Mouse (Mus musculus) forebrain, embryonic 15.5 days (tissue): ENCODE results near the gene Snx6. TPM values are rescaled to one million over a fixed set of nuclear protein-coding genes. Genes with fewer than 3 reads are reported as not detected.

Experiments used
- ATAC-seq: fragments of 200-750 bp; cut with Nextera tagmentation; replicated peaks from 2 replicates; pipeline ENCODE4 v1.8.0; 2017; ENCODE audit warnings: mild to moderate bottlenecking, moderate TSS enrichment, moderate library complexity
- H3K27ac ChIP-seq: fragments of 300-500 bp; sonication (generic); replicated peaks from 2 replicates; pipeline ENCODE4 v1.5.1; 2015; ENCODE audit warnings: mild to moderate bottlenecking, inconsistent platforms
- H3K27me3 ChIP-seq: fragments of 300-500 bp; sonication (generic); 2 replicates; pipeline ENCODE4 v1.6.1; 2015; ENCODE audit warnings: inconsistent platforms
- H3K36me3 ChIP-seq: fragments of 300-500 bp; sonication (generic); 2 replicates; pipeline ENCODE4 v1.6.1; 2015; ENCODE audit warnings: mild to moderate bottlenecking, inconsistent platforms
- H3K4me1 ChIP-seq: fragments of 300-500 bp; sonication (generic); 2 replicates; pipeline ENCODE4 v1.6.1; 2015; ENCODE audit warnings: inconsistent platforms
- H3K4me2 ChIP-seq: fragments of 300-500 bp; sonication (generic); replicated peaks from 2 replicates; pipeline ENCODE4 v1.6.1; 2015; ENCODE audit warnings: mild to moderate bottlenecking, inconsistent platforms
- H3K4me3 ChIP-seq: fragments of 300-500 bp; sonication (generic); 2 replicates; pipeline ENCODE4 v1.5.1; 2015; ENCODE audit warnings: mild to moderate bottlenecking, inconsistent platforms
- H3K9ac ChIP-seq: fragments of 300-500 bp; sonication (generic); replicated peaks from 2 replicates; pipeline ENCODE4 v1.6.1; 2015; ENCODE audit warnings: mild to moderate bottlenecking, inconsistent platforms
- H3K9me3 ChIP-seq: fragments of 300-500 bp; sonication (generic); 2 replicates; pipeline ENCODE4 v1.6.1; 2016; ENCODE audit warnings: inconsistent platforms
- WGBS: fragments of 180-500 bp; shearing (Covaris S2); methylation state at CpG from one replicate; pipeline ENCODE4 v1.1.7; 2015; ENCODE audit warnings: mixed read lengths; 5-methylcytosine and 5-hydroxymethylcytosine counted together
- polyA plus RNA-seq: library from polyadenylated mRNA; unstranded; fragments of >200 nt; fragmentation: Nextera tagmentation; extraction: Ambion mirVana; gene quantifications from 2 replicates; pipeline ENCODE4 v1.2.1, GENCODE M21; 2015

Snx6 gene
- polyA plus RNA-seq, 1 experiment from 2014 or later, result 157 TPM

- Histone ChIP-seq H3K9ac (no peak overlapping the region), H3K4me2 (no peak overlapping the region), H3K4me3 (no peak overlapping the region), H3K9me3 (no peaks in the 10 kb centered on the region), H3K27ac (no peak overlapping the region), H3K36me3 (no peaks in the 10 kb centered on the region), H3K27me3 (no peaks in the 10 kb centered on the region), H3K4me1 (no peaks in the 10 kb centered on the region; the same call in 1 of the 2 replicates)
- no peak for ATAC-seq
- WGBS, result 96% methylated on average over 3 of the region's 3 CpGs
Observed at GRCm38 (mm10) chr12:54825202-54825601, 29.7 kb upstream of the Snx6 start.

GRCm38 (mm10) chr12:54822836-54823426, 27.4 kb upstream of the Snx6 start:
- 35% methylated on average over 4 of the region's 4 CpGs for WGBS
- Histone ChIP-seq H3K9me3 (no peaks in the 10 kb centered on the region), H3K27ac (0 out of 2 replicates have a peak overlapping the region, but pooled peaks have one; percentile 18), H3K4me3 (no peak overlapping the region), H3K4me2 (no peak overlapping the region), H3K27me3 (no peaks in the 10 kb centered on the region), H3K4me1 (no peaks in the 10 kb centered on the region; the same call in 1 of the 2 replicates), H3K36me3 (no peaks in the 10 kb centered on the region), H3K9ac (no peak overlapping the region)
- peak; percentile 81 for ATAC-seq

GRCm38 (mm10) chr12:54820684-54821161, 25.2 kb upstream of the Snx6 start:
- Histone ChIP-seq H3K27me3 (no peaks in the 10 kb centered on the region), H3K4me1 (no peaks in the 10 kb centered on the region; the same call in 1 of the 2 replicates), H3K27ac (no peak overlapping the region), H3K9me3 (no peaks in the 10 kb centered on the region), H3K36me3 (no peaks in the 10 kb centered on the region), H3K4me3 (no peak overlapping the region), H3K4me2 (no peak overlapping the region), H3K9ac (no peak overlapping the region)
- 48% methylated on average over 2 of the region's 2 CpGs for WGBS
- no peak for ATAC-seq

- 71% methylated on average over 6 of the region's 6 CpGs for WGBS
- H3K36me3 ChIP-seq, result no peaks in the 10 kb centered on the region
- H3K27ac ChIP-seq, result no peak overlapping the region
- H3K9ac ChIP-seq, result no peak overlapping the region
- no peaks in the 10 kb centered on the region for H3K9me3 ChIP-seq
- no peaks in the 10 kb centered on the region; the same call in 1 of the 2 replicates for H3K4me1 ChIP-seq
- no peak overlapping the region for H3K4me2 ChIP-seq
- H3K4me3 ChIP-seq, result no peak overlapping the region
- ATAC-seq, result no peak
- no peaks in the 10 kb centered on the region for H3K27me3 ChIP-seq
Observed at GRCm38 (mm10) chr12:54819181-54819935, 23.9 kb upstream of the Snx6 start.

GRCm38 (mm10) chr12:54810142-54810541, 14.6 kb upstream of the Snx6 start:
- Histone ChIP-seq H3K27me3 (no peaks in the 10 kb centered on the region), H3K4me3 (no peak overlapping the region), H3K36me3 (no peaks in the 10 kb centered on the region), H3K9ac (no peak overlapping the region), H3K4me1 (no peaks in the 10 kb centered on the region), H3K4me2 (no peak overlapping the region), H3K9me3 (no peaks in the 10 kb centered on the region), H3K27ac (no peak overlapping the region)
- WGBS, result 88% methylated on average over 2 of the region's 2 CpGs
- no peak for ATAC-seq

GRCm38 (mm10) chr12:54807481-54807880, 12.0 kb upstream of the Snx6 start:
- no peak for ATAC-seq
- H3K27me3 ChIP-seq, result no peaks in the 10 kb centered on the region

GRCm38 (mm10) chr12:54806131-54806530, 10.6 kb upstream of the Snx6 start:
- no peaks in the 10 kb centered on the region for H3K36me3 ChIP-seq
- H3K4me1 ChIP-seq, result no peaks in the 10 kb centered on the region
- no peaks in the 10 kb centered on the region for H3K27me3 ChIP-seq
- no peak overlapping the region for H3K4me2 ChIP-seq
- no peak for ATAC-seq
- WGBS, result 71% methylated on average over 6 of the region's 6 CpGs
- H3K9ac ChIP-seq, result no peak overlapping the region
- no peak overlapping the region for H3K4me3 ChIP-seq
- no peak overlapping the region for H3K27ac ChIP-seq
- H3K9me3 ChIP-seq, result no peaks in the 10 kb centered on the region

More at GRCm38 (mm10) chr12:54807481-54807880, 12.0 kb upstream of the Snx6 start:
- H3K4me1 ChIP-seq, result no peaks in the 10 kb centered on the region
- no peak overlapping the region for H3K4me3 ChIP-seq
- no peaks in the 10 kb centered on the region for H3K9me3 ChIP-seq
- WGBS, result 61% methylated on average over 6 of the region's 6 CpGs
- no peak overlapping the region for H3K27ac ChIP-seq
- no peak overlapping the region for H3K9ac ChIP-seq
- H3K4me2 ChIP-seq, result no peak overlapping the region
- H3K36me3 ChIP-seq, result no peaks in the 10 kb centered on the region

GRCm38 (mm10) chr12:54805254-54806002, 9.9 kb upstream of the Snx6 start:
- Histone ChIP-seq H3K9ac (no peak overlapping the region), H3K4me3 (no peak overlapping the region), H3K27ac (no peak overlapping the region), H3K4me2 (no peak overlapping the region), H3K27me3 (no peaks in the 10 kb centered on the region), H3K9me3 (no peaks in the 10 kb centered on the region), H3K4me1 (no peaks in the 10 kb centered on the region), H3K36me3 (no peaks in the 10 kb centered on the region)
- no peak for ATAC-seq
- 79% methylated on average over 6 of the region's 6 CpGs for WGBS

- H3K27me3 ChIP-seq, result no peaks in the 10 kb centered on the region
- H3K36me3 ChIP-seq, result no peaks in the 10 kb centered on the region
- 82% methylated on average over 3 of the region's 3 CpGs for WGBS
- H3K4me1 ChIP-seq, result no peaks in the 10 kb centered on the region
- no peak overlapping the region for H3K4me2 ChIP-seq
- ATAC-seq, result no peak
- H3K27ac ChIP-seq, result no peak overlapping the region
- no peaks in the 10 kb centered on the region for H3K9me3 ChIP-seq
- no peak overlapping the region for H3K9ac ChIP-seq
- no peak overlapping the region for H3K4me3 ChIP-seq
Observed at GRCm38 (mm10) chr12:54803531-54803930, 8.0 kb upstream of the Snx6 start.

- WGBS, result 88% methylated on average over 8 of the region's 8 CpGs
- Histone ChIP-seq H3K4me3 (no peak overlapping the region), H3K9me3 (no peaks in the 10 kb centered on the region), H3K9ac (no peak overlapping the region), H3K4me1 (peaks cover 25% of the 10 kb centered on the region), H3K27ac (no peak overlapping the region), H3K4me2 (no peak overlapping the region), H3K27me3 (no peaks in the 10 kb centered on the region), H3K36me3 (no peaks in the 10 kb centered on the region)
- ATAC-seq, result no peak
Observed at GRCm38 (mm10) chr12:54796516-54797195, 1.2 kb upstream of the Snx6 start.

GRCm38 (mm10) chr12:54794392-54794791, 1.1 kb downstream of the Snx6 start:
- Histone ChIP-seq H3K9me3 (no peaks in the 10 kb centered on the region), H3K27ac (no peak overlapping the region), H3K4me1 (peaks cover 38% of the 10 kb centered on the region), H3K9ac (peak overlapping the region; percentile 98), H3K4me2 (peak overlapping the region; percentile 56), H3K27me3 (no peaks in the 10 kb centered on the region), H3K36me3 (no peaks in the 10 kb centered on the region), H3K4me3 (peak overlapping the region; percentile 97)
- no peak for ATAC-seq
- 38% methylated on average over 3 of the region's 3 CpGs for WGBS
